Mouse (Mus musculus): ENCODE measurements around the gene Syt8.

Gene Syt8

GRCm38 (mm10) chr7:142479307-142479706, 44.7 kb downstream of the Syt8 start:
- DNase-seq = no peak

GRCm38 (mm10) chr7:142479886-142480285, 45.2 kb downstream of the Syt8 start:
- no peak for DNase-seq

GRCm38 (mm10) chr7:142480661-142481060, 46.0 kb downstream of the Syt8 start:
- DNase-seq = no peak

- DNase-seq = peak; percentile 82
Observed at GRCm38 (mm10) chr7:142481186-142481567, 46.5 kb downstream of the Syt8 start.

- peak; percentile 83 for DNase-seq
Observed at GRCm38 (mm10) chr7:142481568-142482255, 47.1 kb downstream of the Syt8 start.

GRCm38 (mm10) chr7:142482256-142482609, 47.6 kb downstream of the Syt8 start:
- DNase-seq = peak; percentile 79

- DNase-seq = peak; percentile 44
Observed at GRCm38 (mm10) chr7:142483136-142483535, 48.5 kb downstream of the Syt8 start.

GRCm38 (mm10) chr7:142484780-142485179, 50.1 kb downstream of the Syt8 start:
- no peak for DNase-seq

- DNase-seq = no peak
Observed at GRCm38 (mm10) chr7:142486751-142487162, 52.1 kb downstream of the Syt8 start.

- peak; percentile 88 for DNase-seq
Observed at GRCm38 (mm10) chr7:142487341-142487859, 52.8 kb downstream of the Syt8 start.

- DNase-seq = no peak
Observed at GRCm38 (mm10) chr7:142488053-142488452, 53.4 kb downstream of the Syt8 start.
